Mouse (Mus musculus) lung, postnatal 0 days (tissue): ENCODE results near the gene Cers5.

Experiments
- CTCF ChIP-seq: IDR thresholded peaks from 2 replicates; pipeline ENCODE4 v1.5.1; 2016; ENCODE audit warnings: antibody characterized with exemption, mild to moderate bottlenecking
- EP300 ChIP-seq: IDR thresholded peaks from 2 replicates; pipeline ENCODE4 v1.6.1; 2016; ENCODE audit warnings: antibody characterized with exemption, mild to moderate bottlenecking, control low read depth

GRCm38 (mm10) chr15:99801885-99802572 lies 29.3 kb upstream of the Cers5 start:
- TF ChIP-seq CTCF, result no peak
- no peak for TF ChIP-seq EP300
